In genomic region chr13:38080014-38080413, GRCm38 (mm10) we compare ENCODE assay signal across 25 mouse cellular contexts. TPM values are rescaled to one million over a fixed set of nuclear protein-coding genes. Genes with fewer than 3 reads are reported as not detected.
A peak's percentile ranks its signal among the peaks of the same experiment; 100 is the strongest.
DNase-seq lines count a peak whose midpoint lies in the region; ATAC-seq and TF ChIP-seq lines count a peak whose summit lies in the region.
"Had no signal": no experiment of that assay in that cellular context is flagged by ENCODE, and none has a peak within 500 bp of the region (broad histone marks: within the 10 kb centered on the region; RNA-seq: fewer than 3 reads in every experiment).

No protein-coding gene starts in this region.

- peaks cover 52% of the 10 kb centered on the region for H3K4me1 ChIP-seq in E14TG2a.4 (replicated peaks; ENCODE audit: low read depth, low read length)
- 0 out of 2 replicates have a peak, but pooled peaks cover 7% of the 10 kb centered on the region for H3K4me1 ChIP-seq in limb, embryonic 15.5 days
- no peaks in the 10 kb centered on the region for H3K4me1 ChIP-seq in forebrain, embryonic 14.5 days (ENCODE audit: control insufficient read depth, insufficient read depth, low read length)
- H3K4me1 ChIP-seq in lung, postnatal 0 days (ENCODE audit: insufficient read depth, low read depth, low read length): peaks cover 6% of the 10 kb centered on the region; the same call in 1 of the 2 replicates
- H3K4me1 ChIP-seq: forebrain, embryonic 15.5 days; hindbrain, embryonic 12.5 days; limb, embryonic 12.5 days; midbrain, embryonic 13.5 days had no signal

- H3K27ac ChIP-seq in limb, embryonic 15.5 days: no peak overlapping the region
- H3K27ac ChIP-seq in forebrain, embryonic 14.5 days (ENCODE audit: low read depth, low read length): no peak overlapping the region
- no peak overlapping the region for H3K27ac ChIP-seq in lung, postnatal 0 days (ENCODE audit: low read length)
- H3K27ac ChIP-seq: forebrain, embryonic 15.5 days; hindbrain, embryonic 12.5 days; hindbrain, postnatal 0 days; limb, embryonic 12.5 days; liver, embryonic 12.5 days; midbrain, embryonic 13.5 days; neural tube, embryonic 13.5 days had no signal

- H3K9ac ChIP-seq in limb, embryonic 15.5 days: no peak overlapping the region
- no peak overlapping the region for H3K9ac ChIP-seq in forebrain, embryonic 14.5 days (ENCODE audit: low read length)
- H3K9ac ChIP-seq in lung, postnatal 0 days (replicated peaks; ENCODE audit: low read depth): no peak overlapping the region
- H3K9ac ChIP-seq: forebrain, embryonic 15.5 days; hindbrain, embryonic 12.5 days; limb, embryonic 12.5 days; liver, embryonic 12.5 days; liver, postnatal 0 days; midbrain, embryonic 13.5 days; neural tube, embryonic 13.5 days had no signal

- H3K4me2 ChIP-seq in limb, embryonic 15.5 days: peak overlapping the region; percentile 8; the same call in 1 of the 2 replicates
- no peak overlapping the region for H3K4me2 ChIP-seq in forebrain, embryonic 14.5 days (ENCODE audit: low read length)
- H3K4me2 ChIP-seq in lung, postnatal 0 days (replicated peaks; ENCODE audit: low read depth, low read length): no peak overlapping the region
- H3K4me2 ChIP-seq: forebrain, embryonic 15.5 days; hindbrain, embryonic 12.5 days; limb, embryonic 12.5 days; liver, embryonic 12.5 days; midbrain, embryonic 13.5 days; neural tube, embryonic 13.5 days had no signal

- ATAC-seq in limb, embryonic 15.5 days (ENCODE audit: insufficient number of reproducible peaks, low FRiP score, low TSS enrichment, low read depth): no peak
- ATAC-seq in forebrain, embryonic 14.5 days: no peak
- no peak for ATAC-seq in lung, postnatal 0 days
- ATAC-seq: CD4-positive, CD25-positive, alpha-beta regulatory T cell, adult 4 months; forebrain, embryonic 15.5 days; hindbrain, postnatal 0 days; liver, embryonic 12.5 days; liver, postnatal 0 days; midbrain, embryonic 13.5 days had no signal

- no peak for TF ChIP-seq EP300 in lung, postnatal 0 days (IDR thresholded peaks at IDR 0.05)

- WGBS in limb, embryonic 15.5 days: 30% methylated on average over 9 of the region's 9 CpGs
- WGBS in forebrain, embryonic 14.5 days: 54% methylated on average over 9 of the region's 9 CpGs
- 40% methylated on average over 9 of the region's 9 CpGs for WGBS in lung, postnatal 0 days

- H3K27me3 ChIP-seq in E14TG2a.4 (ENCODE audit: insufficient read depth, low read length): peaks cover 10% of the 10 kb centered on the region; the same call in 1 of the 2 replicates
- no peaks in the 10 kb centered on the region for H3K27me3 ChIP-seq in limb, embryonic 15.5 days
- H3K27me3 ChIP-seq in forebrain, embryonic 14.5 days (replicated peaks; ENCODE audit: control insufficient read depth, insufficient read depth, low read length): no peaks in the 10 kb centered on the region
- H3K27me3 ChIP-seq in lung, postnatal 0 days (replicated peaks; ENCODE audit: insufficient read depth, low read length): no peaks in the 10 kb centered on the region
- H3K27me3 ChIP-seq: forebrain, embryonic 15.5 days; hindbrain, embryonic 12.5 days; limb, embryonic 12.5 days; midbrain, embryonic 13.5 days; neural tube, embryonic 13.5 days had no signal

- DNase-seq in ES-CJ7 (ENCODE audit: low read depth, low spot score) (peak; percentile 90), ZHBTc4 (ENCODE audit: low read depth, low spot score) (peak; percentile 93)
- DNase-seq in c-Kit-positive CD71-positive TER-119-positive erythroid progenitor cells, embryonic 14.5 days (ENCODE audit: low spot score): no peak
- DNase-seq in forebrain, embryonic 14.5 days (ENCODE audit: low spot score): no peak
- no peak for DNase-seq in lung, postnatal 0 days (ENCODE audit: low spot score)
- DNase-seq: adrenal gland, postnatal 10 days; cerebellum, adult 11 months; cerebellum, adult 9-11 months; heart, postnatal 14 days; kidney, adult 11 months; kidney, postnatal 14 days; layer of hippocampus, adult 9-11 months; liver, postnatal 0 days; lung, postnatal 4 days; thymus, postnatal 14 days had no signal

- no peak for TF ChIP-seq CTCF in E14TG2a.4 (conservative IDR thresholded peaks at IDR 0.05; ENCODE audit: low read length)
- no peak for TF ChIP-seq CTCF in lung, postnatal 0 days (IDR thresholded peaks at IDR 0.05)

- no peaks in the 10 kb centered on the region for H3K9me3 ChIP-seq in E14TG2a.4 (ENCODE audit: low read length)
- no peaks in the 10 kb centered on the region for H3K9me3 ChIP-seq in limb, embryonic 15.5 days
- no peaks in the 10 kb centered on the region for H3K9me3 ChIP-seq in forebrain, embryonic 14.5 days (replicated peaks; ENCODE audit: control insufficient read depth, low read length)
- no peaks in the 10 kb centered on the region for H3K9me3 ChIP-seq in lung, postnatal 0 days (ENCODE audit: low read length)
- H3K9me3 ChIP-seq: forebrain, embryonic 15.5 days; hindbrain, embryonic 12.5 days; limb, embryonic 12.5 days; liver, embryonic 12.5 days; midbrain, embryonic 13.5 days; neural tube, embryonic 13.5 days had no signal

- H3K36me3 ChIP-seq in E14TG2a.4 (ENCODE audit: insufficient read depth, low read length): no peaks in the 10 kb centered on the region
- H3K36me3 ChIP-seq in limb, embryonic 15.5 days: no peaks in the 10 kb centered on the region
- H3K36me3 ChIP-seq in forebrain, embryonic 14.5 days (ENCODE audit: control insufficient read depth, insufficient read depth, low read length): no peaks in the 10 kb centered on the region
- H3K36me3 ChIP-seq in lung, postnatal 0 days (ENCODE audit: insufficient read depth, low read length): no peaks in the 10 kb centered on the region
- H3K36me3 ChIP-seq: forebrain, embryonic 15.5 days; hindbrain, embryonic 12.5 days; limb, embryonic 12.5 days; liver, embryonic 12.5 days; midbrain, embryonic 13.5 days; neural tube, embryonic 13.5 days had no signal

- peak overlapping the region; percentile 66; the same call in 1 of the 2 replicates for H3K4me3 ChIP-seq in E14TG2a.4 (replicated peaks; ENCODE audit: low read length)
- H3K4me3 ChIP-seq in limb, embryonic 15.5 days: no peak overlapping the region
- H3K4me3 ChIP-seq in forebrain, embryonic 14.5 days (ENCODE audit: low read depth, low read length): no peak overlapping the region
- H3K4me3 ChIP-seq in lung, postnatal 0 days (ENCODE audit: low read depth, low read length): no peak overlapping the region
- H3K4me3 ChIP-seq: forebrain, embryonic 15.5 days; hindbrain, embryonic 12.5 days; limb, embryonic 12.5 days; liver, embryonic 12.5 days; midbrain, embryonic 13.5 days; neural tube, embryonic 13.5 days had no signal

RNA-seq across cellular contexts. Expression of gene Cage1, which starts 43.1 kb away (rescaled TPM):
- 0.78 and 1.0 TPM in 2 replicates for polyA plus RNA-seq in limb, embryonic 15.5 days (2015; fragmentation: Nextera tagmentation; extraction: Ambion mirVana)
- 1.3 and 1.8 TPM in 2 replicates for polyA plus RNA-seq in forebrain, embryonic 14.5 days (2014; fragmentation: Nextera tagmentation; extraction: Ambion mirVana)
- 1.5 and 1.8 TPM in 2 replicates for polyA plus RNA-seq in lung, postnatal 0 days (2015; fragmentation: Nextera tagmentation; extraction: Ambion mirVana)

RNA-seq across cellular contexts. Expression of gene Riok1, which starts 43.2 kb away (rescaled TPM):
- polyA plus RNA-seq in limb, embryonic 15.5 days (2015; fragmentation: Nextera tagmentation; extraction: Ambion mirVana): 50.8 and 52.0 TPM in 2 replicates
- polyA plus RNA-seq in forebrain, embryonic 14.5 days (2014; fragmentation: Nextera tagmentation; extraction: Ambion mirVana): 40.4 and 42.2 TPM in 2 replicates
- 29.5 and 33.9 TPM in 2 replicates for polyA plus RNA-seq in lung, postnatal 0 days (2015; fragmentation: Nextera tagmentation; extraction: Ambion mirVana)

Comparison
In these comparisons a context has a peak if more than half of its experiments do, and no peak if none do; other contexts are left out.
1. DNase-seq: peak in ES-CJ7 (single experiment) and ZHBTc4 (single experiment); none in c-Kit-positive CD71-positive TER-119-positive erythroid progenitor cells, embryonic 14.5 days (single experiment), forebrain, embryonic 14.5 days (single experiment) and lung, postnatal 0 days (single experiment).